Mouse (Mus musculus) E14TG2a.4 (cell line): ENCODE measurements at regions not wholly inside any gene's neighbourhood (a gene's known extent, or its start where the extent isn't known, plus 50 kb on each side); places are given as distances from the start of the nearest gene placed in this dataset.

Source experiments
- CTCF ChIP-seq: conservative IDR thresholded peaks from 2 replicates; pipeline ENCODE4 v1.5.1; 2014; ENCODE audit warnings: low read length
- NANOG ChIP-seq: IDR thresholded peaks from 2 replicates; pipeline ENCODE4 v1.6.1; 2014; ENCODE audit warnings: borderline replicate concordance, low read length, mixed read lengths
- POU5F1 ChIP-seq: IDR thresholded peaks from 2 replicates; pipeline ENCODE4 v1.6.1; 2014; ENCODE audit warnings: low read length, borderline replicate concordance

DNA sequence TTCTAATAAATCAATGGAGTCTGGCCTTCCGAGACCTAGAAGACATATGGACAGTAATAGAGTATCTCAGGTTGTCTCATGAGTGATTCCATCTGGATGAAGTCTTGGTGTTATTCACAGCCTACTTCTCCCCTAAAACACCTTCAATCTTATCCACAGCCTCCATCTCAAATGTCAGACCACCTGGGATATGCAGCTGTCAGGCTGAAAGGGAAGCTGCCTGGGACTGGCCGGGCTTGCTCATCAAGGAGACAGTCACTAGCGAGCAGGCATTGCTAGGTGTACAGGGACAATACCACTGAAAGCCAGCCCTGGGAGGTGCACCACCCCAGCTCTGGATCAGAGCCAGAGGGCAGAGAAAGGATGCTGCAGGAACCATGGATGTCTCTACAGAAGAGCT is 676.4 kb upstream of the Zeb2 start:
- TF ChIP-seq CTCF (no peak), POU5F1 (no peak), NANOG (no peak)
